Mouse (Mus musculus) heart, postnatal 0 days (tissue): ENCODE measurements around the gene Nrxn3.

Source experiments
- CTCF ChIP-seq: IDR thresholded peaks from 2 replicates; pipeline ENCODE4 v1.5.1; 2016; ENCODE audit warnings: antibody characterized with exemption, control low read depth, low read depth
- EP300 ChIP-seq: IDR thresholded peaks from 2 replicates; pipeline ENCODE4 v1.6.1; 2016; ENCODE audit warnings: antibody characterized with exemption, low read depth

GRCm38 (mm10) chr12:89333486-89333885 lies 610.8 kb downstream of the Nrxn3 start:
- TF ChIP-seq CTCF (no peak), EP300 (no peak)
